Comparison of ENCODE assay signal across 14 mouse cellular contexts in genomic region chr7:83966047-83966818, GRCm38 (mm10).
DNase-seq lines count a peak whose midpoint lies in the region; ATAC-seq and TF ChIP-seq lines count a peak whose summit lies in the region.
"Had no signal": no experiment of that assay in that cellular context is flagged by ENCODE, and none has a peak within 500 bp of the region (broad histone marks: within the 10 kb centered on the region; RNA-seq: fewer than 3 reads in every experiment).

No protein-coding gene starts in this region.

- no peak overlapping the region for H3K9ac ChIP-seq in kidney, embryonic 16.5 days (replicated peaks; ENCODE audit: low read length)
- H3K9ac ChIP-seq in lung, embryonic 15.5 days = no peak overlapping the region
- no peak overlapping the region for H3K9ac ChIP-seq in stomach, postnatal 0 days (ENCODE audit: low read length)
- H3K9ac ChIP-seq: kidney, embryonic 15.5 days; neural tube, embryonic 13.5 days had no signal

- no peak for TF ChIP-seq CTCF in stomach, postnatal 0 days (IDR thresholded peaks at IDR 0.05; ENCODE audit: low read depth)

- no peaks in the 10 kb centered on the region for H3K4me1 ChIP-seq in kidney, embryonic 16.5 days (ENCODE audit: insufficient read depth, low read length)
- H3K4me1 ChIP-seq in lung, embryonic 15.5 days = 0 out of 2 replicates have a peak, but pooled peaks cover 7% of the 10 kb centered on the region
- H3K4me1 ChIP-seq in stomach, postnatal 0 days (replicated peaks; ENCODE audit: control insufficient read depth, insufficient read depth) = no peaks in the 10 kb centered on the region
- H3K4me1 ChIP-seq: kidney, embryonic 15.5 days; neural tube, embryonic 13.5 days had no signal

- H3K36me3 ChIP-seq in kidney, embryonic 16.5 days (ENCODE audit: insufficient read depth, low read length) = no peaks in the 10 kb centered on the region
- no peaks in the 10 kb centered on the region for H3K36me3 ChIP-seq in lung, embryonic 15.5 days
- no peaks in the 10 kb centered on the region for H3K36me3 ChIP-seq in stomach, postnatal 0 days (ENCODE audit: control insufficient read depth, insufficient read depth, low read length)
- H3K36me3 ChIP-seq: kidney, embryonic 15.5 days; neural tube, embryonic 13.5 days had no signal

- no peak overlapping the region for H3K4me2 ChIP-seq in kidney, embryonic 16.5 days (replicated peaks; ENCODE audit: low read depth, low read length)
- no peak overlapping the region for H3K4me2 ChIP-seq in lung, embryonic 15.5 days
- no peak overlapping the region for H3K4me2 ChIP-seq in stomach, postnatal 0 days (replicated peaks; ENCODE audit: low read depth)
- H3K4me2 ChIP-seq: kidney, embryonic 15.5 days; neural tube, embryonic 13.5 days had no signal

- H3K4me3 ChIP-seq in kidney, embryonic 16.5 days (ENCODE audit: low read length) = no peak overlapping the region
- H3K4me3 ChIP-seq in lung, embryonic 15.5 days = no peak overlapping the region
- no peak overlapping the region for H3K4me3 ChIP-seq in stomach, postnatal 0 days (ENCODE audit: low read depth, low read length)
- H3K4me3 ChIP-seq: kidney, embryonic 15.5 days; neural tube, embryonic 13.5 days had no signal

- no peak for TF ChIP-seq EP300 in stomach, postnatal 0 days (optimal IDR thresholded peaks at IDR 0.05)

- H3K27me3 ChIP-seq in kidney, embryonic 16.5 days (ENCODE audit: insufficient read depth, low read length) = no peaks in the 10 kb centered on the region
- H3K27me3 ChIP-seq in lung, embryonic 15.5 days = no peaks in the 10 kb centered on the region
- no peaks in the 10 kb centered on the region for H3K27me3 ChIP-seq in stomach, postnatal 0 days (ENCODE audit: control insufficient read depth, insufficient read depth, low read length)
- H3K27me3 ChIP-seq: kidney, embryonic 15.5 days; neural tube, embryonic 13.5 days had no signal

- no peaks in the 10 kb centered on the region for H3K9me3 ChIP-seq in kidney, embryonic 16.5 days (ENCODE audit: low read length)
- no peaks in the 10 kb centered on the region for H3K9me3 ChIP-seq in lung, embryonic 15.5 days
- no peaks in the 10 kb centered on the region for H3K9me3 ChIP-seq in stomach, postnatal 0 days (ENCODE audit: control insufficient read depth, low read length)
- H3K9me3 ChIP-seq: kidney, embryonic 15.5 days; neural tube, embryonic 13.5 days had no signal

- H3K27ac ChIP-seq in kidney, embryonic 16.5 days (ENCODE audit: low read length) = no peak overlapping the region
- H3K27ac ChIP-seq in lung, embryonic 15.5 days = peak overlapping the region; percentile 11
- H3K27ac ChIP-seq in stomach, postnatal 0 days (replicated peaks) = peak overlapping the region; percentile 30; the same call in 1 of the 2 replicates
- H3K27ac ChIP-seq: kidney, embryonic 15.5 days; macrophage; neural tube, embryonic 13.5 days had no signal

- no peak for ATAC-seq in kidney, embryonic 16.5 days (ENCODE audit: low FRiP score, low TSS enrichment)
- peak; percentile 75; the same call in 1 of the 2 replicates for ATAC-seq in lung, embryonic 15.5 days (ENCODE audit: borderline replicate concordance, extremely low read depth, low FRiP score, low TSS enrichment)
- ATAC-seq in stomach, postnatal 0 days (ENCODE audit: low FRiP score, low TSS enrichment) = no peak; the same call in 1 of the 2 replicates
- ATAC-seq: midbrain, embryonic 16.5 days had no signal

- peak; percentile 12 for DNase-seq in kidney, postnatal 10 days
- DNase-seq in adrenal gland, postnatal 14 days = peak; percentile 12
- DNase-seq in stomach, postnatal 0 days (ENCODE audit: low spot score) = no peak
- DNase-seq in layer of hippocampus, adult 18-20 months (ENCODE audit: low spot score in 2 of 2) = no peak
- no peak for DNase-seq in cerebellum, postnatal 25 days
- DNase-seq: cerebellum, adult 9-10 months; layer of hippocampus, postnatal 36 days; thymus, postnatal 36 days had no signal

- 64% methylated on average over 5 of the region's 5 CpGs for WGBS in kidney, embryonic 16.5 days
- 34% methylated on average over 5 of the region's 5 CpGs for WGBS in lung, embryonic 15.5 days
- WGBS in stomach, postnatal 0 days = 56% methylated on average over 5 of the region's 5 CpGs

Comparison
In these comparisons a context has a peak if more than half of its experiments do, and no peak if none do; other contexts are left out.
1. DNase-seq: peak in kidney, postnatal 10 days (single experiment) and adrenal gland, postnatal 14 days (single experiment); none in stomach, postnatal 0 days (single experiment), layer of hippocampus, adult 18-20 months (0 of 2) and cerebellum, postnatal 25 days (0 of 2).